Mouse (Mus musculus) neural tube, embryonic 14.5 days (tissue): ENCODE measurements around the gene Smim20. TPM values are rescaled to one million over a fixed set of nuclear protein-coding genes. Genes with fewer than 3 reads are reported as not detected.
A peak's percentile ranks its signal among the peaks of the same experiment; 100 is the strongest.

Source experiments
- ATAC-seq: fragments of 200-750 bp; cut with Nextera tagmentation; 2 replicates; pipeline ENCODE4 v1.8.0; 2017; ENCODE audit warnings: low read depth, mild to moderate bottlenecking, moderate TSS enrichment, moderate library complexity
- H3K27ac ChIP-seq: fragments of 300-500 bp; sonication (generic); 2 replicates; pipeline ENCODE4 v1.5.1; 2014; ENCODE audit warnings: low read depth, mild to moderate bottlenecking, control low read depth, low read length, moderate library complexity, mixed read lengths
- H3K27me3 ChIP-seq: fragments of 300-500 bp; sonication (generic); 2 replicates; pipeline ENCODE4 v1.6.1; 2014; ENCODE audit warnings: low read length; ENCODE audit not compliant: control insufficient read depth, insufficient read depth
- H3K36me3 ChIP-seq: fragments of 300-500 bp; sonication (generic); 2 replicates; pipeline ENCODE4 v1.6.1; 2014; ENCODE audit warnings: low read length, mixed read lengths; ENCODE audit not compliant: control insufficient read depth, insufficient read depth
- H3K4me1 ChIP-seq: fragments of 300-500 bp; sonication (generic); 2 replicates; pipeline ENCODE4 v1.6.1; 2014; ENCODE audit warnings: low read length; ENCODE audit not compliant: control insufficient read depth, insufficient read depth
- H3K4me2 ChIP-seq: fragments of 300-500 bp; sonication (generic); 2 replicates; pipeline ENCODE4 v1.6.1; 2014; ENCODE audit warnings: mild to moderate bottlenecking, low read depth, low read length, control low read depth
- H3K4me3 ChIP-seq: fragments of 300-500 bp; sonication (generic); 2 replicates; pipeline ENCODE4 v1.5.1; 2014; ENCODE audit warnings: low read depth, low read length, control low read depth, mixed read lengths
- H3K9ac ChIP-seq: fragments of 300-500 bp; sonication (generic); replicated peaks from 2 replicates; pipeline ENCODE4 v1.6.1; 2014; ENCODE audit warnings: low read depth, mild to moderate bottlenecking, control low read depth, low read length, mixed read lengths
- H3K9me3 ChIP-seq: fragments of 300-500 bp; sonication (generic); 2 replicates; pipeline ENCODE4 v1.6.1; 2016; ENCODE audit warnings: low read length; ENCODE audit not compliant: control insufficient read depth
- WGBS: fragments of 180-500 bp; shearing (Covaris S2); extraction: QIAGEN DNeasy Blood & Tissue Kit; methylation state at CpG from one replicate; pipeline ENCODE4 v1.1.7; 2014; 5-methylcytosine and 5-hydroxymethylcytosine counted together
- polyA plus RNA-seq: library from polyadenylated mRNA; unstranded; fragments of >200 nt; fragmentation: Nextera tagmentation; extraction: Ambion mirVana; gene quantifications from 2 replicates; pipeline ENCODE4 v1.2.1, GENCODE M21; 2014

Smim20 gene
- polyA plus RNA-seq, 1 experiment from 2014 or later, result 93.4 TPM

- Histone ChIP-seq H3K4me1 (peaks cover 12% of the 10 kb centered on the region), H3K9ac (no peak overlapping the region), H3K27ac (no peak overlapping the region), H3K4me2 (no peak overlapping the region), H3K27me3 (no peaks in the 10 kb centered on the region), H3K4me3 (no peak overlapping the region), H3K9me3 (no peaks in the 10 kb centered on the region), H3K36me3 (no peaks in the 10 kb centered on the region)
- 94% methylated on average over 13 of the region's 13 CpGs for WGBS
- no peak for ATAC-seq
Measured at GRCm38 (mm10) chr5:53270947-53271711, 4.2 kb downstream of the Smim20 start.

GRCm38 (mm10) chr5:53272626-53273025, 5.7 kb downstream of the Smim20 start:
- WGBS, result 91% methylated on average over 4 of the region's 4 CpGs
- no peaks in the 10 kb centered on the region for H3K27me3 ChIP-seq
- H3K4me3 ChIP-seq, result no peak overlapping the region
- no peak overlapping the region for H3K9ac ChIP-seq
- no peaks in the 10 kb centered on the region for H3K9me3 ChIP-seq
- no peaks in the 10 kb centered on the region for H3K36me3 ChIP-seq
- H3K4me1 ChIP-seq, result peaks cover 12% of the 10 kb centered on the region
- no peak overlapping the region for H3K27ac ChIP-seq
- H3K4me2 ChIP-seq, result no peak overlapping the region
- no peak for ATAC-seq

GRCm38 (mm10) chr5:53273699-53274430, 7.0 kb downstream of the Smim20 start:
- no peak overlapping the region for H3K4me3 ChIP-seq
- H3K27ac ChIP-seq, result no peak overlapping the region
- H3K4me2 ChIP-seq, result no peak overlapping the region
- no peaks in the 10 kb centered on the region for H3K9me3 ChIP-seq
- no peaks in the 10 kb centered on the region for H3K36me3 ChIP-seq
- H3K9ac ChIP-seq, result no peak overlapping the region
- H3K4me1 ChIP-seq, result peaks cover 12% of the 10 kb centered on the region
- WGBS, result 66% methylated on average over 5 of the region's 5 CpGs
- no peak for ATAC-seq
- no peaks in the 10 kb centered on the region for H3K27me3 ChIP-seq

- ATAC-seq, result no peak
- WGBS, result 46% methylated on average over 5 of the region's 5 CpGs
- no peak overlapping the region for H3K4me2 ChIP-seq
- no peaks in the 10 kb centered on the region for H3K36me3 ChIP-seq
- no peaks in the 10 kb centered on the region for H3K27me3 ChIP-seq
- H3K4me1 ChIP-seq, result peaks cover 12% of the 10 kb centered on the region
- H3K4me3 ChIP-seq, result no peak overlapping the region
- H3K27ac ChIP-seq, result no peak overlapping the region
- H3K9ac ChIP-seq, result no peak overlapping the region
- H3K9me3 ChIP-seq, result no peaks in the 10 kb centered on the region
Measured at GRCm38 (mm10) chr5:53274811-53275355, 8.0 kb downstream of the Smim20 start.

- no peak overlapping the region for H3K9ac ChIP-seq
- H3K36me3 ChIP-seq, result no peaks in the 10 kb centered on the region
- no peaks in the 10 kb centered on the region for H3K27me3 ChIP-seq
- H3K4me1 ChIP-seq, result peaks cover 12% of the 10 kb centered on the region
- ATAC-seq, result no peak
- H3K4me2 ChIP-seq, result no peak overlapping the region
- no peaks in the 10 kb centered on the region for H3K9me3 ChIP-seq
- no peak overlapping the region for H3K27ac ChIP-seq
- 64% methylated on average over 3 of the region's 3 CpGs for WGBS
- no peak overlapping the region for H3K4me3 ChIP-seq
Measured at GRCm38 (mm10) chr5:53275376-53275775, 8.5 kb downstream of the Smim20 start.

- Histone ChIP-seq H3K9ac (no peak overlapping the region), H3K27ac (no peak overlapping the region), H3K36me3 (no peaks in the 10 kb centered on the region), H3K4me1 (peaks cover 12% of the 10 kb centered on the region), H3K4me3 (no peak overlapping the region), H3K4me2 (no peak overlapping the region), H3K27me3 (no peaks in the 10 kb centered on the region), H3K9me3 (no peaks in the 10 kb centered on the region)
- WGBS, result 43% methylated on average over 5 of the region's 5 CpGs
- no peak for ATAC-seq
Measured at GRCm38 (mm10) chr5:53276470-53277022, 9.7 kb downstream of the Smim20 start.

- Histone ChIP-seq H3K9me3 (no peaks in the 10 kb centered on the region), H3K4me3 (no peak overlapping the region), H3K9ac (no peak overlapping the region), H3K27ac (no peak overlapping the region), H3K36me3 (no peaks in the 10 kb centered on the region), H3K27me3 (no peaks in the 10 kb centered on the region), H3K4me1 (peaks cover 14% of the 10 kb centered on the region), H3K4me2 (no peak overlapping the region)
- 60% methylated on average over 4 of the region's 4 CpGs for WGBS
- ATAC-seq, result 0 out of 2 replicates have a peak, but pooled peaks have one; percentile 35
Measured at GRCm38 (mm10) chr5:53277716-53278263, 10.9 kb downstream of the Smim20 start.

- Histone ChIP-seq H3K9me3 (no peaks in the 10 kb centered on the region), H3K4me3 (no peak overlapping the region), H3K36me3 (no peaks in the 10 kb centered on the region), H3K4me1 (peaks cover 17% of the 10 kb centered on the region), H3K9ac (no peak overlapping the region), H3K4me2 (no peak overlapping the region), H3K27me3 (no peaks in the 10 kb centered on the region), H3K27ac (no peak overlapping the region)
- no peak for ATAC-seq
- WGBS, result 85% methylated on average over 12 of the region's 12 CpGs
Measured at GRCm38 (mm10) chr5:53279216-53279813, 12.4 kb downstream of the Smim20 start.
